Mouse (Mus musculus) urinary bladder, postnatal 10 days (tissue): ENCODE results near the gene Prl2c5.
"Not testable (repeated sequence)": the region's sequence is repeated elsewhere in the genome, so short reads cannot be mapped to it uniquely, and the experiment has no call there.

Experiments
- DNase-seq: peaks from one replicate; pipeline ENCODE4 v3.0.0; 2022; ENCODE audit warnings: low spot score

Gene Prl2c5

GRCm38 (mm10) chr13:13182415-13182814 is at the start of gene Prl2c5:
TSS of gene Prl2c5 (plus strand) at chr13:13182715.
- not testable (repeated sequence) for DNase-seq

GRCm38 (mm10) chr13:13162777-13163485 is 19.6 kb upstream of the Prl2c5 start:
- not testable (repeated sequence) for DNase-seq

- DNase-seq: not testable (repeated sequence)
Observed at GRCm38 (mm10) chr13:13168631-13169030, 13.9 kb upstream of the Prl2c5 start.

- not testable (repeated sequence) for DNase-seq
Observed at GRCm38 (mm10) chr13:13173616-13174136, 8.8 kb upstream of the Prl2c5 start.

GRCm38 (mm10) chr13:13175736-13176135 is 6.8 kb upstream of the Prl2c5 start:
- not testable (repeated sequence) for DNase-seq

GRCm38 (mm10) chr13:13211168-13211567 is 28.7 kb downstream of the Prl2c5 start:
- DNase-seq: not testable (repeated sequence)

GRCm38 (mm10) chr13:13216363-13216762 is 33.8 kb downstream of the Prl2c5 start:
- not testable (repeated sequence) for DNase-seq

- not testable (repeated sequence) for DNase-seq
Observed at GRCm38 (mm10) chr13:13220231-13220630, 37.7 kb downstream of the Prl2c5 start.

GRCm38 (mm10) chr13:13237456-13237855 is 54.9 kb downstream of the Prl2c5 start:
- not testable (repeated sequence) for DNase-seq
